ENCODE assay signal across 7 mouse cellular contexts in the genomic region with DNA sequence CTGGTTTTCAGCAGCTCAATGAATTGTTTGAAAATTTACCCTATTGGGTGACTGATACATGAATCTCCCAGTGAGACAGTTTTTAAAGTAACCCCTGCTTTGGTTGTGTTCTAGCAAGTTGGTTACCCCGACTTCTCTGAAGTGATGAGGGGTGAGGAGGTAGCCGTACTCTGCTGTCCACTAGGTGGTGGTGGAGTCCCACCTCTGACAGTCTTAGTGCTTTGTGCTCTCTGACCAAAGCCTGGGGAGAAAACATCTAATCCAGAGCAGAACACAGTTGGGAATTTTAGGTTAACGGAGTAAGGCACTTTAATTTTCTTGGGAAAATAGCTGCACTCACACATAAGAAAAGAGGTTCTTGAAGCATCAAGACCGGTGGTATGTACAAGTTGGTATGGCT.
A peak's percentile ranks its signal among the peaks of the same experiment; 100 is the strongest.
DNase-seq lines count a peak whose midpoint lies in the region; ATAC-seq and TF ChIP-seq lines count a peak whose summit lies in the region.

No protein-coding gene starts in this region.

- H3ac ChIP-seq in C2C12 (ENCODE audit: control insufficient read depth, insufficient read length, low read depth) = no peak overlapping the region

- ATAC-seq in megakaryocyte progenitor cell, adult 5-6 weeks (replicated peaks; ENCODE audit: poor library complexity) = peak; percentile 71

- no peaks in the 10 kb centered on the region for H3K79me2 ChIP-seq in C2C12 (ENCODE audit: control insufficient read depth, insufficient read depth)

- peak; percentile 58 for TF ChIP-seq CTCF in C2C12 (IDR thresholded peaks at IDR 0.05; ENCODE audit: control insufficient read depth, insufficient read depth, insufficient read length)
- peak; percentile 61; the same call in 1 of the 2 replicates for TF ChIP-seq CTCF in spleen, adult 2 months (IDR thresholded peaks at IDR 0.05; ENCODE audit: extremely low read depth, insufficient read depth, insufficient read length, insufficient replicate concordance)

- H3K9me3 ChIP-seq in ES-E14 (ENCODE audit: control insufficient read depth, insufficient read depth, low read depth, low read length) = no peaks in the 10 kb centered on the region

- no peak overlapping the region for H3K4me3 ChIP-seq in C2C12 (ENCODE audit: insufficient read depth, poor library complexity, severe bottlenecking)
- no peak overlapping the region for H3K4me3 ChIP-seq in ES-E14 (ENCODE audit: insufficient read depth in 1 of 2, low read depth in 1 of 2, low read length in 2 of 2, poor library complexity in 1 of 2, severe bottlenecking in 1 of 2)
- H3K4me3 ChIP-seq in spleen, adult 2 months (ENCODE audit: extremely low read depth, insufficient read depth, insufficient read length) = no peak overlapping the region

- no peaks in the 10 kb centered on the region for H3K4me1 ChIP-seq in ES-E14 (ENCODE audit: control insufficient read depth in 2 of 2, insufficient read depth in 2 of 2, low read length in 2 of 2, poor library complexity in 1 of 2)
- no peaks in the 10 kb centered on the region for H3K4me1 ChIP-seq in spleen, adult 2 months (ENCODE audit: control insufficient read depth, insufficient read depth, insufficient read length)

- H3K79me3 ChIP-seq in C2C12 (ENCODE audit: low read depth) = no peaks in the 10 kb centered on the region

- H3K27ac ChIP-seq in ES-E14 (ENCODE audit: insufficient read depth, low read depth, low read length, poor library complexity, severe bottlenecking) = no peak overlapping the region
- H3K27ac ChIP-seq in spleen, adult 2 months (ENCODE audit: insufficient read depth, low read length) = no peak overlapping the region

- WGBS in spleen, adult 2 months = 33% methylated on average over 4 of the region's 4 CpGs

- H3K36me3 ChIP-seq in C2C12 (ENCODE audit: control insufficient read depth, insufficient read depth) = no peaks in the 10 kb centered on the region
- H3K36me3 ChIP-seq in ES-E14 (ENCODE audit: control insufficient read depth, insufficient read depth, low read length, poor library complexity, severe bottlenecking) = no peaks in the 10 kb centered on the region
- H3K36me3 ChIP-seq in spleen, adult 2 months (ENCODE audit: control insufficient read depth, insufficient read depth, low read length) = no peaks in the 10 kb centered on the region

- no peaks in the 10 kb centered on the region for H3K27me3 ChIP-seq in C2C12 (ENCODE audit: control insufficient read depth, insufficient read depth, insufficient read length)
- no peaks in the 10 kb centered on the region for H3K27me3 ChIP-seq in spleen, adult 2 months (ENCODE audit: control insufficient read depth, insufficient read depth, low read length)

- in situ Hi-C loops in ES-E14 (cut with MboI; ENCODE audit: low sequenced_read_pairs in 2 of 2, unreplicated experiment in 2 of 2) = no loop called here

- no peak for TF ChIP-seq POLR2A in spleen, adult 2 months (IDR thresholded peaks at IDR 0.05; ENCODE audit: low read depth, low read length)

- peak; percentile 19 for DNase-seq in ES-E14 (ENCODE audit: low read depth, low spot score)
- peak; percentile 28 to 62 for DNase-seq in cerebellum, postnatal 4 days (ENCODE audit: low spot score in 2 of 2)
- peak; percentile 41 to 79 for DNase-seq in frontal cortex, postnatal 36 days (ENCODE audit: low spot score in 2 of 2)
- peak; percentile 71 to 73 for DNase-seq in layer of hippocampus, postnatal 10 days (ENCODE audit: low spot score in 2 of 2)
- DNase-seq in spleen, adult 2 months (ENCODE audit: low read depth in 1 of 2, low spot score in 2 of 2) = peak in 1 of 2 experiments; percentile 36

- no peak overlapping the region for H3K9ac ChIP-seq in ES-E14 (ENCODE audit: insufficient read depth, low read depth, low read length, poor library complexity, severe bottlenecking)

TF ChIP-seq in C2C12, 6 proteins besides CTCF, POLR2A, EP300 and RAD21:
- TF ChIP-seq USF1 (IDR thresholded peaks at IDR 0.05; ENCODE audit: low read depth) (no peak), CEBPB (IDR thresholded peaks at IDR 0.05; ENCODE audit: low read depth) (no peak), MYOD1 (IDR thresholded peaks at IDR 0.05; ENCODE audit: control insufficient read depth, insufficient read length, low read depth) (no peak), FOSL1 (IDR thresholded peaks at IDR 0.05; ENCODE audit: insufficient read depth, low read length, poor library complexity, severe bottlenecking) (no peak), MAX (IDR thresholded peaks at IDR 0.05) (no peak), MYOG (IDR thresholded peaks at IDR 0.05; ENCODE audit: control insufficient read depth, extremely low read depth, insufficient read length) (no peak)

TF ChIP-seq in ES-E14, 5 proteins besides CTCF, POLR2A, EP300 and RAD21:
- TF ChIP-seq ZNF384 (IDR thresholded peaks at IDR 0.05; ENCODE audit: low read depth, low read length) (no peak), ZC3H11A (IDR thresholded peaks at IDR 0.05; ENCODE audit: borderline replicate concordance, low read depth, low read length) (0 out of 2 replicates have a peak, but pooled peaks have one; percentile 53)
